Mouse (Mus musculus) left cerebral cortex, adult 9 months (tissue): ENCODE results near the gene Prr12.
"Not testable (repeated sequence)": the region's sequence is repeated elsewhere in the genome, so short reads cannot be mapped to it uniquely, and the experiment has no call there.

Experiments
- DNase-seq, 2 experiments: peaks; one replicate each; pipeline ENCODE4 v3.0.0; 2022; ENCODE audit warnings: low spot score in 2 of 2

The Prr12 gene

GRCm38 (mm10) chr7:45052862-45053116 lies at the start of gene Prr12:
Gene Prr12, minus strand, starts transcription at chr7:45052881.
- no peak for DNase-seq

GRCm38 (mm10) chr7:45102441-45102840 lies 49.8 kb upstream of the Prr12 start:
- DNase-seq = no peak

GRCm38 (mm10) chr7:45100046-45100445 lies 47.4 kb upstream of the Prr12 start:
- DNase-seq = no peak

GRCm38 (mm10) chr7:45098541-45099240 lies 46.0 kb upstream of the Prr12 start:
- DNase-seq = no peak

- no peak for DNase-seq
Observed at GRCm38 (mm10) chr7:45097479-45097878, 44.8 kb upstream of the Prr12 start.

GRCm38 (mm10) chr7:45095965-45096364 lies 43.3 kb upstream of the Prr12 start:
- not testable (repeated sequence) for DNase-seq

GRCm38 (mm10) chr7:45095367-45095766 lies 42.7 kb upstream of the Prr12 start:
- no peak for DNase-seq

GRCm38 (mm10) chr7:45094121-45094520 lies 41.4 kb upstream of the Prr12 start:
- DNase-seq = no peak

GRCm38 (mm10) chr7:45093516-45093905 lies 40.8 kb upstream of the Prr12 start:
- DNase-seq = no peak

GRCm38 (mm10) chr7:45092828-45093515 lies 40.3 kb upstream of the Prr12 start:
- DNase-seq = no peak

- no peak for DNase-seq
Observed at GRCm38 (mm10) chr7:45092048-45092447, 39.4 kb upstream of the Prr12 start, which contains the start of gene Rcn3. Gene Rcn3, minus strand, starts transcription at chr7:45092221.

- no peak for DNase-seq
Observed at GRCm38 (mm10) chr7:45091001-45091990, 38.6 kb upstream of the Prr12 start.

GRCm38 (mm10) chr7:45090251-45090977 lies 37.7 kb upstream of the Prr12 start:
- DNase-seq = no peak

- no peak for DNase-seq
Observed at GRCm38 (mm10) chr7:45088597-45088996, 35.9 kb upstream of the Prr12 start.

GRCm38 (mm10) chr7:45086084-45086483 lies 33.4 kb upstream of the Prr12 start:
- DNase-seq = no peak

- no peak for DNase-seq
Observed at GRCm38 (mm10) chr7:45083300-45083890, 30.7 kb upstream of the Prr12 start.

- DNase-seq = peak in 1 of 2 experiments; percentile 19
Observed at GRCm38 (mm10) chr7:45082401-45083299, 30.0 kb upstream of the Prr12 start.

GRCm38 (mm10) chr7:45081016-45081415 lies 28.3 kb upstream of the Prr12 start:
- no peak for DNase-seq

GRCm38 (mm10) chr7:45079856-45080255 lies 27.2 kb upstream of the Prr12 start:
- peak in 1 of 2 experiments; percentile 93 for DNase-seq

- peak in 1 of 2 experiments; percentile 62 for DNase-seq
Observed at GRCm38 (mm10) chr7:45078513-45078912, 25.8 kb upstream of the Prr12 start.
